Mouse (Mus musculus) right cerebral cortex, postnatal 10 days (tissue): ENCODE results near the gene Tmeff1.

Experiments
- DNase-seq, 2 experiments: peaks; one replicate each; pipeline ENCODE4 v3.0.0; 2021; ENCODE audit warnings: low spot score in 2 of 2

The Tmeff1 gene

GRCm38 (mm10) chr4:48564962-48565361 is 20.0 kb upstream of the Tmeff1 start:
- DNase-seq: no peak

GRCm38 (mm10) chr4:48576361-48576760 is 8.6 kb upstream of the Tmeff1 start:
- no peak for DNase-seq

DNA sequence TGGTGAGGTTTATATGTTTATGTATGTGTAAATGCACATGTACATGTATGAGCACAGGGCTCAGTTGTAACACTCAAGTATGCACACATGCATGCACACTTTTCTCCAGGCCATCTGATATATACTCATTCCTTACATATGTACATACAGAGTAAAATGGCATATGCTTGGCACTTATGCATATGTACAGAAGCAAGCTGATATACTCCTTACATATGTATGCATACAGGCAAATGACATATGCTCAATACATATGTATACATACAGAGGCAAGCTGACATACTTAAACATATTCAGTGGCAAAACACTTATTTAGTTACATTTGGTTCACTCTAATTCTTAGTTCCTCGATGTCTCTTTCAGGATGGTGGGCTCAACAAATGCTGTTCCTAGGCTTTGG is 7.1 kb upstream of the Tmeff1 start:
- DNase-seq: no peak

DNA sequence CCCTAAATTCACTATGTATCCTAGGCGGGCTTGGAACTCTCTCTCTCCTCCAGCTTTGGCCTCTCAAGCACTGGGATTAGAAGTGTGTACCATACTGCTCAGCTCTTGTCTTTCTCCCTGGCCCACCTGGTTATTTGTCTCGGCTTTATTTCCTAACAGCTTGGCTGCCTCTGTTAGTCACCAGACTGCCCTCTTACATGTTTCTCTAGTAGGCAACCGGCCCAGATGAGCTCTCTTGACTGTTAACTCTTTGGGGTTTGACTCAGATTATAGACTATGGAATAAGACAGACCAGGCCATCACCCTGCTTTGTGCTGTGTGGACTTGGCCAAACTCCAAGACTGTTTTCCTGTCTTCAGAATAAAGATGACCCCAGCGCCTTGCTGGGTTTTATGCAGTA is 6.6 kb upstream of the Tmeff1 start:
- no peak for DNase-seq

DNA sequence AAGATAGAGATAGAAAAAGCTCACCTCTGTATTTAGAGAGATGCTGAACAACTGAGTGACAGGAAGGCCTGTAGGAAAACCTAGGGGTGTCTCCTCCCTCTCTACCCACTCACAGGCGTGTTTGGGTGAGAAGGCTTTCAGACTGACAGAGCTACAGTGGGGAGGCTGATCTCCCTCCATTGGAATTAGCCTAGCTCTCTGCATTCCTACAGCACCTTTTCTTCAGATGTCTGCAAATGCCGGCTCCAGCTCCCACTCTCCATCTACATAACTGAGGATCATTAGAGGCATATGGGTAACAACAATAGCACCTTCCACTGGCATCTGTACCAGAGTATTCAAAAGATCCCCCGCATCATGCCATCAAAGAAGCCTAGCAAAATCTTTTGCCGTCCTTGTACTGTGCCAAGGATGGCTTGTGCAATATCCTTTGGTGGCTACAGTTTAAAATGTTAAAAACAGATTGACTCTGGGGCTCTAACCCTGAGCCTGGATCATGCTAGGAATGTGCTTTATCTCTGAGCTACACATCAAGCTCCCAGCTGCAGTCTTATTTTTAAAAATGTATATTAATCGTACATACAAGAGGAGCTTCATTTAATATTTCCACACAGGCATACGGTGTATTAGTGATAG is 5.4 kb upstream of the Tmeff1 start:
- DNase-seq: no peak

GRCm38 (mm10) chr4:48581201-48581600 is 3.8 kb upstream of the Tmeff1 start:
- DNase-seq: no peak

DNA sequence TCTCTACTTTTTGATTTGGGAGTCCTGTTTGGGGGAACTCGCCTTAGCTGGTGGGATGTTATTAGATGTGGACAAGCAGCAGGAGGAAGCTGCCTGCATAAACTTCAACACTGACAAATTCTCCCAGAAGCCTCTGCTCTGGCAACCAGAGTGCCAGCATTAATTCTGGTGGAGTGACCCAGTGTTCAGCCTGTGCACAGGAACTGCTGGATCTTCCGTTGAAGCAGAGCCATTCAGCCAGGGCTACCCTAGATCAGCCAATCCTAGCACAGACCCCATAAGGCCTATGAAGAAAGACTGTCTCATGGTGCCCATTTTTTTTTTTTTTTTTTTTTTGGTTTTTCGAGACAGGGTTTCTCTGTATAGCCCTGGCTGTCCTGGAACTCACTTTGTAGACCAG is 3.0 kb upstream of the Tmeff1 start:
- no peak for DNase-seq

GRCm38 (mm10) chr4:48582941-48583340 is 2.0 kb upstream of the Tmeff1 start:
- DNase-seq: no peak

- DNase-seq: peak; percentile 54 to 72
Measured at GRCm38 (mm10) chr4:48585241-48586098, 496 bp downstream of the Tmeff1 start.

GRCm38 (mm10) chr4:48586099-48586821 is 1.3 kb downstream of the Tmeff1 start:
- DNase-seq: peak; percentile 48 to 53

- DNase-seq: no peak
Measured at GRCm38 (mm10) chr4:48587526-48587925, 2.6 kb downstream of the Tmeff1 start.

DNA sequence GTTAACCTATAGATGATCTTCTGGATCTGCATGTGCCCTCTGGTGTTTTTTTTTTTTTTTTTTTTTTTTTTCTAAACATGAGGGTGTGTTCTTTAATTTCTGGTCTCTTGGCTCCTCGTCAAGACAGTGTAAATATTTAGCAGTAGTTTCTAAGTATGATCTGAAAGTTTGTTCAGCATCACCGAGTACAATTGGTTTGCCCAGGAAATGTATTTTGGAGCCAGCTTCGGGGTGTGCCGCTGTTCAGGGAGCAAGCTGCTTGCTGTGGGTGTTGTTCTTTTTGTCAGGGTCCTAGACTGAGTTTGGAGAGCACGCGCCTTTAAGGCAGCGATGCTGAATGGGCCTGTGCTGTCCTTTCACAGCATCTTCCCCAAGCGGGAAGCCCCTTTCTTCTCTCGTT is 3.6 kb downstream of the Tmeff1 start:
- no peak for DNase-seq

- no peak for DNase-seq
Measured at GRCm38 (mm10) chr4:48590862-48591261, 5.9 kb downstream of the Tmeff1 start.

DNA sequence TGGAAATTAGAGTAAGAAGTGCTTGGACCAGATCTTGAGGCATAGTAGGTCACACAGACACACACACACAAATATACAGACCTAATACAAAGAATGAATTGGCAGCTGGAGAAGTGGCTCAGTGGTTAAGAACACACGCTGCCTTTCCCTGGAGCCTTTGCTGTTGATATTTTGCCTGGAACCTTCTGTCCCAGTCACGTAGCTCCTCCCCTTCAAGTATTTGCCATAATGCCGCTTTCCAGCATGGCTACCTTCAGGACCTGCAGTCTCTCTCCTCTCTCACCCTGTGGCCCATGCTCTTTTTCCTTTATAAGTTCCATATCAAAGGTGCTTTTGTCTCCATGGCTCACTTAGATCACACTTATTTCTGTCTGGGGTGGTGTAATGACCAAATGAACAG is 6.4 kb downstream of the Tmeff1 start:
- DNase-seq: no peak

- no peak for DNase-seq
Measured at GRCm38 (mm10) chr4:48592328-48592727, 7.4 kb downstream of the Tmeff1 start.

DNA sequence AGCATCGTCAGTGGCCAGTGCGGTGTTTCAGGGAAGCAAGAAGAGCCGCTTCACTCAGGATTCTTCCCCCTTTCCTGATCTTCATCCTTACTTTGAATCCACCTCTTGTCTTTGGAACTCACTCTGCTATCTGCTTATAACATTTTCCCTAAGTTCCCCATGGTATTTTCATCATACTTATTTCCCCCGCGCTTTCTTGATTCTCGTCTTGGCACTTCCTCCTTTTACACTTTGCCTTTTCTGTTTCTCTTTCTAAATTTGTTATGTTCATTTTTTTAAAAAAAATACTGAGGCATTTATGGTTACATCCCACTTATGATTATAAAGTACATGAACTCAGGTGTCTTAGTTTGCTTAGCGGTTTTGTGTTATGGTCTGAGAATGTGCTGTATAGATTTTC is 7.9 kb downstream of the Tmeff1 start:
- no peak for DNase-seq

- no peak for DNase-seq
Measured at GRCm38 (mm10) chr4:48596111-48596510, 11.1 kb downstream of the Tmeff1 start.

DNA sequence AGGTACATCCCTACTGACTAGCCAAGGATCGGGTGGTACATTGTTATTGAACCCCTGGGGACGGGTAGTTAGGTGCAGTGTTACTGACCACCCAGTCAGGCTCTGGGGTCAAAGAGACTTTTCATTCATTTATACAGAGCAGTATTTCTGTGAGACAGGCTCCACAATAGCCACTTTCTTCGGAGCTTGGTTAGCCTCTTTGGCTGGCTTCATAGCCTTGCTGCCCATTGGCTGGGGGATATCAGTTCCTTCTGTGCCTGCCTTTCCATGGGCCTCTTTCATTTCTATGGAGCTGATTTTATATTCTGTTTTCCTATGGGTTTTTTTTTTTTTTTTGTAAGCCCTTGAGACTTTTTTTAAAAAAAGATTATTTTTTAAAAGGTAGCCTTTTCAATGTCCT is 20.7 kb downstream of the Tmeff1 start:
- DNase-seq: no peak

- DNase-seq: peak; percentile 55 to 64
Measured at GRCm38 (mm10) chr4:48609485-48609884, 24.5 kb downstream of the Tmeff1 start.

DNA sequence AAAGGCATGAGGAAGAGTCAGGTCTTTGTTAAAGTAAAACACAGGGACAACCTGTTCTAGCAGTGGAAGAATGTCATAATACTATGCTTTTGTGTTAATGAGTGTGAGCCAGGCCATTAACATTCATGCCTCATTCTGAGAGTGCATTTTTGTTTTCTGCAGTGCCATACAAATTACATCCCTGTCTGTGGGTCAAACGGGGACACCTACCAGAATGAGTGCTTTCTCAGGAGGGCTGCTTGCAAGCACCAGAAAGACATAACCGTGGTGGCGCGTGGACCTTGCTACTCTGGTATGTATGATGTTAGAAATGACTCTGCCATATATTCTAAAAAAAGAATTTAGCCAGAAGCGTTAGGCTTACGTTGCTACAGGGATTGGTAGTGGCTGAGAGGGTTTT is 25.3 kb downstream of the Tmeff1 start:
- DNase-seq: peak in 1 of 2 experiments; percentile 52

DNA sequence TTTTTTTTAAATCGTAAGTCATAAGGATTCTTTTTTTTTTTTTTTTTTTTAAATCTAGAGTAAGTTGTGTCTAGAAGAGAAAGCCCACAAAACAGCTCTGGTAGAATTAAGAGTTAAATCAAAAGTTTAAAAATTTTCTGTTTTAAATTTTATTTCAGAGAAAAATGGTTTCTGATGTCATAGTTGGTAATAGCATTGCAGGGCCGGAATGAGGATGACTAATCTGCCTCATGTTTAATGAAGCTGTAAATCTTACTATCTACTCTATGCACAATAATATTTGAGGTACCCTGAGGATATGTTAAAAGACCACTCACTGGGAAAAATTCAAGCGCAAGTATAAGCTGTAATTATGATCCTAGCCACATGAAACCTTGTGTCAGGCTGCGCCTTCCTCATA is 30.5 kb downstream of the Tmeff1 start:
- no peak for DNase-seq

DNA sequence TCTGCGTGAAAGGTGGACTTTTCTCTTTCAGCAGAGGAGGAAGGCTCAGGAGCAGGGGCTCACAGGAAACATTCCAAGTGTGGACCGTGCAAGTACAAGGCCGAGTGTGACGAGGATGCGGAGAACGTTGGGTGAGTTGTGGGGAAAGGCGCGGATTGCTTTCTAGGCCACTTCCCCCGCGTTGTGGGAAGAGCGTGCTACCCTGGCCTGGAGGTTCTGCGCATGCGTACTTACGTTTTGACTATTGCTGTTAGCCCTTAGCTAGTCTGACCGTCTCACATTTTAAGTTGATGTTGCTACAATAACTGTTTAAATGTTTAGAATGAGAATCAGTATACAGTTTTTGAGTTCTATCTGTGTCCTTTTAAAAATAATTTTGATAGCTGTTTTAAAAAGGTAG is 32.2 kb downstream of the Tmeff1 start:
- no peak for DNase-seq

- no peak for DNase-seq
Measured at GRCm38 (mm10) chr4:48620121-48620520, 35.1 kb downstream of the Tmeff1 start.
